Mouse (Mus musculus) heart, postnatal 10 days (tissue): ENCODE measurements around the gene Ubr2. TPM values are rescaled to one million over a fixed set of nuclear protein-coding genes. Genes with fewer than 3 reads are reported as not detected.

Experiments used
- DNase-seq, 2 experiments: peaks; one replicate each; pipeline ENCODE4 v3.0.0; 2021
- intact Hi-C: fragments of 180-260 bp; cut with DNase I; formaldehyde crosslinking; loops from one replicate; pipeline ENCODE4 v1.15.1; 2025
- total RNA-seq, 2 experiments: library from RNA; stranded (reverse); gene quantifications; 2 replicates each; pipeline ENCODE4 v1.2.3; 2021

Gene Ubr2
- 10 to 100 TPM; 55.6 to 64.8 TPM for total RNA-seq

DNA sequence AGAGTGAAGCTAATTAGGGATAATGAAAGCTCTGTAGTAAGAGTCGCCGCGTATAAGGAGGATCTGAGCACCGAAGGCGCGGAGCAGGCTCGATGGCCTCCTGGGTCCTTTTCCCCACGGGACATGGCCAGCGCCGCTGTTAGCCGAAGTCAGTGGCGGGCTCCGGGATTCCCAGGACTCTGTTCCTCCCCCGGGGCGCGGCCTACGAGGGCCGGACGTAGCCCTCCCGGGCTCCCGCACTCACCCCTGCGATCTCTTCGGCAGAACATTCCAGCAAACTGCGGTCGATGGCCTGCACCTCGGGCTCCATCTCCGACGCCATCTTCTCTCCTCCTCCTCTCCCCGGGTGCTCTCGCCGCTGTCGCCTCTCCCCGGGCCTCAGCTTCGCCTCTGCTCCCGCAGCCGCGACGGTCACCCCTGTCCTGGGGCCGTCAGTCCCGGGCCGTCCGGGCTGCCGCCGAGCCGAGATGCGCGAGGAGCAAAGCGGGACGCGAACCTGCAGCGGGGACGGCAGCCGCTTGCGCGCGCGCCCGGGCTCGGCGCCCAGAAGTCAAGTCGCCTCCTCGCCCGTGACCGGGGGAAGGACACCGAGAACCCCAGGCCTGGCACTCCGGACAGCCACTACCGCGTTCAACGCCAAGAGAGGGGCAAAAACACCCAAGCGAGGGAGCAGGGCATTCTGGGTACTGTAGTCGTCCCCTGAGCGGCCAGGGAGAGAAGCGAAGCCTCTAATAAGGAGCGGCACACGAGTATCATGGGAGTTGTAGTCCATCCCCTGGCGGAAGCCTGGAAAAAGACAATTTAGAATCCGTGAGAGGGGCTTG is at the start of gene Ubr2:
Gene Ubr2 (minus strand): TSS at position 659 of the 824 bp plus-strand sequence.
- intact Hi-C loops: no loop called here

DNA sequence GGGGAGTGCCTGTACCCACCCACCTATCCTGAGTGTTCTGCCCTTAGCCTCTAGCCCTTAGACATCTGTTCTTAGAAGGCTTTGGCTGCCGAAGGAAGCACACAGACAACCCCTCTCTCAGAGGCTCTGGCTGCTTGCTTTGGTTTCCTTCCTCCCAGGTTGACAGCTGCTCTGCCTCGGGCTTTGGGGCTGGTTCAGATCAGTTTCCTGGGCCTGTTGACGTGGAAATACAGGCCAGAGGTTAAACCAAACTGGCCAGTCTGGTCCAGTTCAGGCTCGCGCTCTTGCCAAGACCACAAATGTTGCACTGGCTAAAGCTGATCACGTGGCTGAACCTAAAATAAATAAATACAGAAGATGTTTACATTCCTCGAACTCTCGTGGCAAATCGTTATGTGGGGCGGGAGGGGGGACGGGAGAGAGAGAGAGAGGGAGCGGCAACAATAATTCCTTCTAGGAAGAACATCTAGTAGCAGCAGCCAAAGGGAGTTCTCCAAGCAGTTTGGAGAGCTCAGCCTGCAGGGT is 49.5 kb upstream of the Ubr2 start:
- peak; percentile 48 to 69 for DNase-seq

More for the DNA sequence above, at the start of gene Ubr2:
- peak; percentile 95 to 97 for DNase-seq

DNA sequence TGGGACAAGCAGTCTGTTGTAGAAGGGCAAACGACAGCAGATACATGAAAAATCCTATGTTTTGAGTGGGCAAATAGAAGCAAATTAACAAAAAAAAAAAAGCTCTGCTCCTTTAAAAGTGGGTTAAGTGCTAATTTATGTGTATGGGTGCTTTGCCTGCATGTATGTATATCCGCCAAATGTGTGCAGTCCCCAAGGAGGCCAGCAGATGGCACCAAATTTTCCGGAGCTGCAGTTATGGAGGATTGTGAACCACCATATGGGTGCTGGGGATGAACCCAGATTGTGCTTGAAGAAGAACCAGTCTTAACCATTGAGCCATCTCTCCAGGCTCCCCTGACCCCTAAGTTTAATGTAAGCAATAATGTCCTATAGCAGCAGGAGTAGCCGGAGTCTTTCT is 47.6 kb upstream of the Ubr2 start:
- intact Hi-C loops: no loop called here
- no peak for DNase-seq

More for the DNA sequence above, 49.5 kb upstream of the Ubr2 start:
- intact Hi-C loops: no loop called here

DNA sequence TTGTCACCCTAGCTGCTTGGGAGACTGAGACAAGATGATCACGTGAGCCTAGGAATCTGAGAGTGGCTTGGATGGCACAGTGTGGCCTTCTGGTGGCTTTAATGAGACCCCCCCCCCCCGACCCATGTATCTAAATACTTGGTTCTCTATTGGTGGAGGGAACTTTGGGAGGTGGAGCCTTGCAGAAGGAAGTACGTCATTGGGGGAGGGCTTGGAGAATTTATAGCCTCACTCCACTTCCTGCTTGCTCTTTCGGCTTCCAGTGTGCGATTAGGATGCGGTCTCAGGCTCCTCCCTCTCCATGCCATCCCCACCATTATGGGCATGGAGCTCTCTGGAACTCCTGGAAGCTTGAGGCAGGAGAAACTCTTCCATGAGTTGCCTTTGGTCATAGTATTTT is 46.1 kb upstream of the Ubr2 start:
- DNase-seq: no peak
- intact Hi-C loops: no loop called here

DNA sequence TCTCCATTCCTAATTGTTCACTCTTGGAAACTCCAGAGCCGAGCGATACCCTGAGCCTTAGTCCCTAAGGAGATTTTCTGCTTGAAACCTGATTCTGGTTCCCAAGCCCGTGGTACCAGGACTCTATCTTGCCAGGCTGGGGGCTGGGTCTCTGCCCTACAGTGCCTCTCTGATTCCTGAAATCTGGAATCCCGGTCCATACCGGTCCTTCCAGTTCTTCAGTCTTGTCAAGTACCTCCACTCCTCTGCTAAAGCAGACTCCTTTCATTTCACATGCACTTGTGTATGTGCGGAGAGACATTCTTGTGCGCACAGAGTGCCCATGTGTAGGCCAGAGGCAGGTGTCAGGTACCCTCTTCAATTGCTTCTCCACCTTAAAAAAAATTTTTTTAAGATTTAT is 44.8 kb upstream of the Ubr2 start:
- intact Hi-C loops: no loop called here
- no peak for DNase-seq

DNA sequence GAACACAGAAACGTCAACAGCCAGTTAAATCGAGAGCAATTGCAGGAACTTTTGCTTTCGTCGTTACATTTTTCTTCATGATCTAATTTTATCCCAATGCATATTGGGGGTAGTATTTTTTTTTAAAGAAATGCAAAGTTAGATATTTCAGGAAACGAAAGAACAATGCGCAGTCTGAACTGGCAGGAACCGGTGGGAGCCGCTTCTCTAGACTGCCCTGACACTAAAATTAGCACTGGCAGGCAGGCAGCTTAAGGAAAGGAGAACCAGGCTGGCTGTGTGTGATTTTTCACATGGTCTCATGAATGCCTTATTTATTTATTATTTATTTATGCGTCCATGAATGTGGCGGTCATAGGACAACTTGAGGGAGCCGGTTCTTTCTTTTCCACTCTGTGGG is 44.3 kb upstream of the Ubr2 start:
- intact Hi-C loops: no loop called here
- peak; percentile 70 to 75 for DNase-seq

DNA sequence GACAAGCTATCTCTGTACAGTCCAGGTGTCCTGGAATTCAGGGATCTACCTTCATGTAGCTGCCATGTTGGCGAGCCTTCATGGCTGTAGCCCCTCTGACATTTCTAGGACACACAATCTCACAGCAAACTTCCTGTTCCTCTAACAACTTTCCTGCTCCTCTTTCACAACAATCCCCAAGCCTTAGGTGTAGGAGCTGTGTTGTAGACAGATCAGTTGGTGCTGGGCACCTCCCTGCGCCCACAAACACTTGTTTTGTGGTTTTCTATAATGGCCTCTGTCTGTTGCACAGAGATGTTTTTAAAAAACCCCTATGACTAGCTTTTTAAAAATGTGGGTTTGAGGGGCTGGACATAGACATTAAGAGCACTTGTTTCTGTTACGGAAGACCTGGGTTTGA is 40.3 kb upstream of the Ubr2 start:
- DNase-seq: no peak
- intact Hi-C loops: no loop called here

DNA sequence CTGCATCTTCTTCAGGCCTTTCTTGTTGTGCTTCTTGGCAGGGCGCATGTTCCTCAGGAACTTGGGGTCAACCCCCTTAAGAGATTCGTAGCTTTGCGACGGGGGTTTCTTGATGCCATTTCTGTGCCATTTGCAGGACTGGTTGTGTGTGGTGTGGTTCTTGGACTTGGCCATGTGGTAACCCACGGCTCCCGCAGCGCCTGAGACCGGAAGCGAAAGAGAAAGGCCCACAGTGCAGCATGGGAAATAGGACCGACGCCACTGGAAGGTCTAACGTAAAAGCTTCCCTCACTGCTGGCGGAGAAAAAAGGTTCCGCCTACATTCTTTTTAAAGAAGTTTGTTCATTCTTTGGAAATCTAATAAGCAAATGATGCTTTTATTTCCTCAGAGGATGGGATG is 32.5 kb upstream of the Ubr2 start:
- DNase-seq: no peak
- intact Hi-C loops: no loop called here

DNA sequence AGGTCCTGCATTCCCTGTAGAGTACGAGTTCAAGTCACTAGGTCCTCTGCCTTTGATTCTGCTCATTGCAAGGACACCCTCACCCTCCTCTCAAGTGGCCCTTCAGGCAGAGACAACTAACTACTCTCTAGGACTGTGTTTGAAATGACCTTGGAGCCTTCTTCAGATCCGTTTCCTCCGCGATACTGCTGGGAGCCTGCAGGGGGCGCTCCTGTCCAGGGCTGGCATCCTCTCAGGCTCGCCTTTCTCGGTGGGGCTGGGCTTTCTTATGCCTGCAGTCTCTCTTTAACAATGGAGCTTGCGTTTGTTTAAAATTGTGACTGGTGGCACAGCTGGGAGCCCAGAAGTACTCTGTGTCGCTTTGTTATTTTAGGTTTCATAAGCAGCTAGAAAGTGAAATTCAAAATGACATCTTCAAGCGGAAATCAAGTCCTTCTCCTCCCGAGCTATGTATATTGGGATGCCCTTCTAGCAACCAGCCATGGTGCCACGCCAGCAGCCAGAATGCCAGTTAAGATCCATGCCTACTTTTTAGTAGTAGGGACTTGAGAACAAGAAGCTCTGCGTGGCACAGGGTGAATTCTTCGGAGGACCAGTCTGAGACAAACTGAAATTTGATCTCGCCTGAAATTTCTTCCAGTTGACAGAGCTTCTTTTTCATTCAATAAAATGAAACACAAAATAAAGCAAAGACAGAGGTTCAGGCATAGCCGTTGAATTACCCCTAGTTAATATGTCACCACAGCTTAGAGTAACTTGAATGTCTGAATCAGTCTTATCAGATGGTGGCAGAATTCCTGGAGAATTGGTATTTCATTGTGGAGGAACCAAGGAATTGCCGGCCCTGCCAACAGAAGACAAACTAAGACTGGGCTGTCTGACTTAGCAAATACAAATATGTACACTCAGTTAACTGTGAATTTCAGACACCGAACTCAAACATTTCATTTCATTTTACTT is 28.8 kb upstream of the Ubr2 start:
- intact Hi-C loops: loop anchor here (2.0 to 5.0 kb wide), 3 partner anchors 48 to 294 kb away; no protein-coding TSS in a partner anchor
- DNase-seq: peak; percentile 90 to 94

DNA sequence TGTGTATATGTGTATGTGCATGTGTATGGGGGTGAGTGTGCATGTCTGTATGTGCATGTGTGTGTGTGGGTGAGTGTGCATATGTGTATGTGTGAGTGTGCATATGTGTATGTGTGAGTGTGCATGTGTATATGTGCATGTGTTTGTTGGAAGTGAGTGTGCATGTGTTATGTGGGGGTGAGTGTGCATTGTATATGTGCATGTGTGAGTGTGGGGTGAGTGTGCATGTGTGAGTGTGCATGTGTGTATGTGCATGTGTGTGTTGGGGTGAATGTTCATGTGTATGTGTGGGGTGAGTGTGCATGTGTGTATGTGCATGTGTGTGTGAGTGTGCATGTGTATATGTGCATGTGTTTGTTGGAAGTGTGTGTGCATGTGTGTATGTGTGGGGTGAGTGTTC is 24.2 kb upstream of the Ubr2 start:
- intact Hi-C loops: no loop called here
- DNase-seq: no peak

DNA sequence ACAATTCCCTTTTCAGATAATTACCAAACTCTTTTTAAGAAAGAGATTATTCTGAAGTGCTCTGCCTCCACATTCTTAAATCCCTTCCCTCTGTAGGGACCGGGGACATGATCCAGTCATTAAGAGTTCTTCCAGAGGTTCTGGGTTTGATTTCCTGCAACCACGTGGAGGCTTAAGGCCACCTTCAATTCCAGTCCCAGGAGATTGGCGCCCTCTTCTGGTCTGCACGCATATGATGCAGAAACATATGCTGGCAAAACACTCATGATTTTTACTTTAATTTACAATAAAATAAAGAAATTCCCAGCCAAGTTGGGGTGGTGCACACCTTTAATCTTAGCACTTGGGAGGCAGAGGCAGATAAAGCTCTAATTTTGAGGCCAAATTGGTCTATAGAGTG is 23.3 kb upstream of the Ubr2 start:
- DNase-seq: peak; percentile 55 to 80
- intact Hi-C loops: loop anchor here (1.0 kb wide), 2 partner anchors 58 to 100 kb away; no protein-coding TSS in a partner anchor

DNA sequence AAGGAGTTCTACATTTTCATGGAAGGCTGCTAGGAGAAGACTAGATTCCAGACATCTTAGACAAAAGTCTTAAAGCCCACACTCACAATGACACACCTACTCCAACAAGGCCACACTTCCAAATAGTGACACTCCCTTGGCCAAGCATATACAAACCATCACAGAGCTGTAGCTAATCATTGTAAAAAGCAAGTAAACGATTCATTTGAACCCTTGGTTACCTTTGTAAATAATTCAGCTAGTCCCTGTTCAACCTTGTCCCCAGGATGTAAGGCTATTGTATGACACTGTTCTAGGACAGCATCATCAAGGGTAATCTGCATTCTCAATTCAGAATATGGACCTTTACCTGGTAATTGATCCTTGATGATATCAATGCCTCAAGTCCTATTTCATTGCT is 14.4 kb upstream of the Ubr2 start:
- DNase-seq: no peak
- intact Hi-C loops: no loop called here

DNA sequence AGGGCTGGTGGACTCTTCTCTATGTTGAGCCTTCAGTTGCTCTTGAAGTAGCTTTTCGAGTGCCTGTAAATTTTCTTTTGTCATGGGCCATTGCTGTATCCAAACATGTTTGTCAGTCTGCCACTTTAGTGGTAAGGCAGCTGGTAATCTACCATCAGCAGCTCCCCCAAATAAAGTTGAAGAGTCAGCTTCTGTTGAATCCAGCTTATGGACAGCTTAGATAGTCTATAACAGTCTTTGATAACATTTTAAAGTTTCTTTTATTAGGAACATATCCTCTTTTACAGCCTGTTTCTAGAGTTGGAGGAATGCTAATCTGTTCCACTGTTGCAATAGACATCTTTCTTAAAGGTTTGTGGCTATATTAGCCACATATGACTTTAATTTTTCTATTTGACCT is 13.0 kb upstream of the Ubr2 start:
- DNase-seq: no peak
- intact Hi-C loops: no loop called here

DNA sequence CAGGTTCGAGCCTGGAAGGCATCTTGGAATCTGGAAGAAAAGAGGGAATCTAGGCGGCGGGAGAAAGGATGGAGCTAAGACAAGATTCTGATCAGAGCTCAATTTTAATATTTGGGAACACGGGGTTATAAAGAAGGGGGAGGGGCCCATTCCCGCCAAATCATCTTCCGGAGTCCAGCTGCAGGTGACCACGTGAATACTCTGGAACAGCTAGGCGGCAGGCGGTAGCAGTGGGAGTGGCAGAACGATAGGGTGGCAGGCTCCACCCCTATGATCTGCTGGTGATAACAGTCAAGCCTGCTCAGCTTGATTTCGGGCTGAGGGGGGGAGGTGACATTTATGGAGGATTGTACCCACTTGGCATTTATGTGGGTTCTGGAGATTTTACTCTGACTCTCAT is 2.5 kb upstream of the Ubr2 start:
- intact Hi-C loops: no loop called here
- no peak for DNase-seq

DNA sequence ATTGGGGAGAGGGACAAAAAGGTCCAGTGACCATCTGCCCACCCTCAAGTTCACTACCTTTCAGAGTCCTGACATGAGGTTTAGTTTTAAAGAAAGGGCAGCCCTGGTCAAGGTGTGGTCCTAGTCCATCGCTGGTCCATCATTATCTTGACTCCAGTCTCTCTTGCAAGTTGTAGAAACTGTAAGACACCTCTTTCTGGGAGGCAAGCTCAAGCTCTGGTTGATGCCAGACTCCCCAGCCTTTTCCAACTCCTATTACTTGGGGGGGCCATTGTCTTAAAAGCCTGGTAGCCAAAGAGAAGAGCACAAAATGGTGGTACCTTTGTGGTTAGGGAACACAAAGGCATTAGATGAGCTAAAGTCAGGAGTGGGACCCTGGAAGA is 1.3 kb upstream of the Ubr2 start:
- intact Hi-C loops: no loop called here
- DNase-seq: no peak

DNA sequence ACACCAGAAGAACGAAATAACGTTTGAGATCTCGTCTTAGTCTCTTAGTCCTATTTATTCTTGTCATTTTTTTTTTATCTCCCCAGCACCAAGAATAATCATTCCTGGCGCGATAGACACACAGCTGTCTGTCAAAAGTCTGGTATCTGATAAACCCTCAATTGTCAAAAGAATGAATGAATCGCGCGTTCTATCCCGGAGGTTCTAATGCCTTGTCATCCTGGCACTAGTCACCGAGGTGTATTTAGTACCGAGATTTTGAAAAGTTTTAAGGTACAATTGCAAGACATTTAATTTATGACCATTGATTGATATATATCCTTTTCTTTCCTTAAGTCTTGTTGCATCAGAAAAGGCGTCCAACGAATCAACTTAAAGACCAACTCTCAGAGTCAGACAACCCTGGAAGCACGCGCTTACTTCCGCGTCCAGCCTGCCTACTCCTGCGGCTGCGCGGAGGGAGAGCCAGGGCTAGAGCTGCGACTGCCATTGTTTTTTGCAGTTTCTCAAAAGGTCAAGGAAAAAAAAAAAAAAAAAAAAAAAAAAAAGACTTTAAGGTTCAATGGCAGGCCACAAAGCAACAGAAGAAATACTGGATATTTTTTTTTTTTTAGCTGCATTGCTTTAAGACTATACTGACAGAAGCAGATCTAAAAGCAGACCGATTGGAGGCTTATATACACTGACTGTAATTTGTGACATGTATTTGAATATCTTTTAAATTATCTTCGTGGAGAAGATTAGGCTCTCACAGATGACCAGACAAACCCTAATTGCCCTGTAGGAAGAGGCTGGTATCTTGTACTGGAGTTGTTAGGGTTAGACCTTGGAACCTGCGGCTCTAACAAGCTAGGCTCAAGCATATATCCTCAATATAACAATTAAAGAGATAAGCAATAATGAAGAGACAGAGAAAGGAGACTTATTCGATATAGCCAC is 635 bp upstream of the Ubr2 start:
- peak; percentile 79 to 80 for DNase-seq

DNA sequence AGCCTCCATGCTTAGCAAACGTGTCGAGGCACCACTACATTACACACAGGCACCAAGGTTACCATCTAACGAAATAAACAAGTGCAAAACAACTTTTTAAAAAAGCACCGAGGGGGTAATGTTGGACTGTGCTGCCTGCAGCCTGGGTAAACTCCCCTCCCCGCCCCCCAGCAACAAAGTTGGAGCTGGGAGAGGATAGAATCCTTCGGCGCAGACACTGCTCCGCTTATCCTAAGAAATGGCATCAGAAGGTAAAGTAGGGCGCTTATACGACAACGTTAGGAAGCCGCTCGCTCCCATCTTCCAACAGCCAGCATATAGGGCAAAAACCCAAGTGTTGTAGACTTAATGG is 834 bp downstream of the Ubr2 start:
- no peak for DNase-seq
- intact Hi-C loops: no loop called here

More for the DNA sequence above, 635 bp upstream of the Ubr2 start:
- intact Hi-C loops: no loop called here

DNA sequence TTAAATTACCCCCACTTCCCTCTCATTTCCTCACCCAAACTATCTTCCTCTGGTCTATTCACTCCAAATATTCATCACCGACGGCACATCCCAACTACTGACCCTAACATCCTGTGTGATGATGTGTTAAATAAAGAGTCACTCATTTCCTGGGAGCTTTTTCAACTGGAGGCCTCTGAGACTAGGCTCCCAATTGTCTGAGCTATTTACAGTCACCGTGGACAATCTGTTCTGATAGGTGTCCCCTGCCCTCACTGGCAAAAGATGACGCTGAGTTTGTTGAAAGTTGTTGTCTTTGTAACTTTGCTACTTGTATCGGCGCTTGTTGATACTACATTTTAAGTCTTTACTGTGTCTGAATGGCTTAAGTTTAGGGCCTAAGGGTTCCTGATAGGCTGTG is 1.3 kb downstream of the Ubr2 start:
- intact Hi-C loops: no loop called here

DNA sequence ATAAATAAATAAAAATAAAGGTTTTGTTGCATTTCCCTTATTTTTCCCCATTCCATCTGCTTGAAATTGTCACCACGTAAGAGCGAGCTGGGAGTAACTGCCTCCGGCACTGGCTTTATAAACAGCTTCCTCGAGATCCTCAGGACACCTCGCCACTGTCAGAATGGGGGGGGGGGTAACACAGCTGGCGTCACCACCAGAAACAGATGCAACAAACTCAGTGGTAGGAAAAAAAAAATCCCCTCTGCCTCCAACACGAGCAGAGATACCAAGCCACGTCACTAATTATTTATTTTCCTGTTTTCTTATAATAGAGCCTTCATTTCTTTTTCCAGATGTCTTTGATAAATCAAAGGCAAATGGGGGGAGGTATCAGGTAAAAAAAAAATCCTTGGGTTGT is 1.9 kb downstream of the Ubr2 start:
- DNase-seq: no peak
- intact Hi-C loops: no loop called here

More for the DNA sequence above, 1.3 kb downstream of the Ubr2 start:
- peak; percentile 35 to 44 for DNase-seq

DNA sequence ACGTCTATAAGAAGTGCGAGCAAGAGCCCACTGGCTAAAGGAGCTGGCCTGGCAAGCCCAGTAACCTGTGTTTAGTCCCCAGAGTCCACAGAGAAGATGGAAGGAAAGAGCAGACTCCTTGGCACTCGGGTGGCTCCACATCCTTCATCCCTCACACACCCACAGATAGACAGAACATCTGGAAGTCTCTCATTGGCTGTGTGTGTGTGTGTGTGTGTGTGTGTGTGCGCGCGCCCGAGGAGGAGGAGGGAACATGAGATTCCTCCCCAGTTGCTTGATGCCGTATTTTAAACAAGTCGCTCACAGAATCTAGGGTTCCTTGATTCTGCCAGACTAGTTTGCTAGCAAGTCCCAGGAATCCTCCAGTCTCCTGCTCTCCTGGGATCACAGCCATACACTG is 3.6 kb downstream of the Ubr2 start:
- DNase-seq: no peak
- intact Hi-C loops: no loop called here
